Mouse (Mus musculus): Measurements from ENCODE around the gene Usp16. TPM values are rescaled to one million over a fixed set of nuclear protein-coding genes. Genes with fewer than 3 reads are reported as not detected.

Usp16 gene
- polyA plus RNA-seq (2014; fragmentation: Nextera tagmentation; extraction: Ambion mirVana) = 46.0 and 51.9 TPM in 2 replicates

GRCm38 (mm10) chr16:87454419-87455179 is at the start of gene Usp16:
Gene Usp16 (plus strand): TSS chr16:87454703.
- H3K4me3 ChIP-seq (ENCODE audit: low read depth, low read length) = peak within 1 kb of the TSS; percentile 89
- H3K27me3 ChIP-seq (ENCODE audit: insufficient read depth, low read length) = no peaks in the 10 kb centered on the region
- no peak for TF ChIP-seq CTCF (IDR thresholded peaks at IDR 0.05; ENCODE audit: low read depth)
- ATAC-seq (ENCODE audit: insufficient read depth) (peak; percentile 97), DNase-seq (peak; percentile 96)
- 9% methylated on average over 45 of the region's 45 CpGs for WGBS
- H3K9ac ChIP-seq = peak within 1 kb of the TSS; percentile 84
- no peaks in the 10 kb centered on the region for H3K9me3 ChIP-seq (ENCODE audit: low read depth, low read length)
- H3K4me2 ChIP-seq = peak within 1 kb of the TSS; percentile 78
- H3K36me3 ChIP-seq (ENCODE audit: insufficient read depth) = peaks cover 6% of the 10 kb centered on the region; the same call in 1 of the 2 replicates
- peaks cover 7% of the 10 kb centered on the region; the same call in 1 of the 2 replicates for H3K4me1 ChIP-seq (ENCODE audit: insufficient read depth)
- peak within 1 kb of the TSS; percentile 58; the same call in 1 of the 2 replicates for H3K27ac ChIP-seq (ENCODE audit: low read depth)

GRCm38 (mm10) chr16:87405001-87405400 is 49.5 kb upstream of the Usp16 start:
- Histone ChIP-seq H3K27me3 (ENCODE audit: insufficient read depth, low read length) (no peaks in the 10 kb centered on the region), H3K9ac (no peak overlapping the region), H3K27ac (ENCODE audit: low read depth) (no peak overlapping the region), H3K4me1 (ENCODE audit: insufficient read depth) (no peaks in the 10 kb centered on the region), H3K9me3 (ENCODE audit: low read depth, low read length) (no peaks in the 10 kb centered on the region), H3K36me3 (ENCODE audit: insufficient read depth) (peaks cover 85% of the 10 kb centered on the region), H3K4me2 (no peak overlapping the region), H3K4me3 (ENCODE audit: low read depth, low read length) (no peak overlapping the region)
- 87% methylated on average over 3 of the region's 3 CpGs for WGBS
- DNase-seq (peak; percentile 22), ATAC-seq (ENCODE audit: insufficient read depth) (no peak)
- peak; percentile 16; the same call in 1 of the 2 replicates for TF ChIP-seq CTCF (IDR thresholded peaks at IDR 0.05; ENCODE audit: low read depth)

DNA sequence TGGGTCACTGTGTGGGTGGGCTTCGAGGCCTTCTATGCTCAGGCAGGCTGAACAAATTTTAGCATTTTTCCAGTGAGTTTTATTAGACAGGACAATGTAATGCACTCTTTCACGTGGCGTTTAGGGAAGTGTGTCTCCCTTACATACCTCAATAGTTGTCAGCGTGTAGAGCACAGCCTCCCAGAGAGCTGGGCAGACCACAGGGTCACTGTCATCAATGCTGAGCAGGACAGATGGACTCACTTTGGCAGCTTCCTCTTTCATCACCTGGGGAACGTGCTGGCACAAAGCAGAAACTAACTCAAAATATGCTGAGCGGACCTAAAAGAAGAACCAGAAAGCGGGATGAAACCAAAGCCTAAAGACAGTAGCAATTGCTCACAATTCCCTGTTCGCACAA is 33.8 kb upstream of the Usp16 start:
- no peak overlapping the region for H3K9ac ChIP-seq
- no peak for DNase-seq
- no peaks in the 10 kb centered on the region for H3K27me3 ChIP-seq (ENCODE audit: insufficient read depth, low read length)
- H3K27ac ChIP-seq (ENCODE audit: low read depth) = no peak overlapping the region
- H3K9me3 ChIP-seq (ENCODE audit: low read depth, low read length) = no peaks in the 10 kb centered on the region
- H3K36me3 ChIP-seq (ENCODE audit: insufficient read depth) = peaks cover 93% of the 10 kb centered on the region
- no peaks in the 10 kb centered on the region for H3K4me1 ChIP-seq (ENCODE audit: insufficient read depth)
- ATAC-seq (ENCODE audit: insufficient read depth) = no peak
- no peak overlapping the region for H3K4me2 ChIP-seq
- 93% methylated on average over 8 of the region's 8 CpGs for WGBS
- no peak overlapping the region for H3K4me3 ChIP-seq (ENCODE audit: low read depth, low read length)
- no peak for TF ChIP-seq CTCF (IDR thresholded peaks at IDR 0.05; ENCODE audit: low read depth)

DNA sequence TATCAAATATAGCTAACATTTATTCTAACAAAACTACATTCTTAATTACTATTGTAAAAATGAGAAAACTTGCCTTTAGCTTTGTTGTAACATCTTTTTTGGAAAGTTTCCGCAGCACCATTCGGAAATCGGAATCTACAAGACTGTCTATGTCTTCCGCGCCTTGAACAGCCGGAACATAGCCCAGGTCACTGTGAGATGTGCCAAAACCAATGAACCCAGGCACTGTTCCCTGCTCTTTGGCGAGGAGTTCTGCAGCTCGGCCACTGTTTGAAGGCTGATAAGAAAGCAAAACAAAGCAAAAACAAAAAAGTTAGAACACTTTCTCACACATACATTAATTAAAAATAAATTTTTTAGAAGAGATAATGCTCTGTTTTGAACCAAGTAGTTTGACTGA is 27.0 kb upstream of the Usp16 start:
- no peaks in the 10 kb centered on the region for H3K27me3 ChIP-seq (ENCODE audit: insufficient read depth, low read length)
- no peak overlapping the region for H3K27ac ChIP-seq (ENCODE audit: low read depth)
- peaks cover 42% of the 10 kb centered on the region for H3K36me3 ChIP-seq (ENCODE audit: insufficient read depth)
- TF ChIP-seq CTCF (IDR thresholded peaks at IDR 0.05; ENCODE audit: low read depth) = no peak
- WGBS = 89% methylated on average over 8 of the region's 8 CpGs
- H3K4me1 ChIP-seq (ENCODE audit: insufficient read depth) = no peaks in the 10 kb centered on the region
- ATAC-seq (ENCODE audit: insufficient read depth) (no peak), DNase-seq (no peak)
- H3K4me3 ChIP-seq (ENCODE audit: low read depth, low read length) = no peak overlapping the region
- H3K9ac ChIP-seq = no peak overlapping the region
- H3K9me3 ChIP-seq (ENCODE audit: low read depth, low read length) = no peaks in the 10 kb centered on the region
- no peak overlapping the region for H3K4me2 ChIP-seq

- peak; percentile 100 for DNase-seq
- peak within 1 kb of the TSS; percentile 60; the same call in 1 of the 2 replicates for H3K27ac ChIP-seq (ENCODE audit: low read depth)
- peak within 1 kb of the TSS; percentile 81 for H3K9ac ChIP-seq
- TF ChIP-seq CTCF (IDR thresholded peaks at IDR 0.05; ENCODE audit: low read depth) = no peak
- no peaks in the 10 kb centered on the region for H3K4me1 ChIP-seq (ENCODE audit: insufficient read depth)
- H3K9me3 ChIP-seq (ENCODE audit: low read depth, low read length) = no peaks in the 10 kb centered on the region
- H3K4me2 ChIP-seq = peak within 1 kb of the TSS; percentile 82
- peak; percentile 99 for ATAC-seq (ENCODE audit: insufficient read depth)
- H3K4me3 ChIP-seq (ENCODE audit: low read depth, low read length) = peak within 1 kb of the TSS; percentile 94
- WGBS = under 1% methylated on average over 56 of the region's 56 CpGs
- H3K27me3 ChIP-seq (ENCODE audit: insufficient read depth, low read length) = no peaks in the 10 kb centered on the region
- H3K36me3 ChIP-seq (ENCODE audit: insufficient read depth) = no peaks in the 10 kb centered on the region
These were observed 22.3 kb upstream of the Usp16 start, which contains the start of gene Ltn1 for GRCm38 (mm10) chr16:87432033-87432814. Gene Ltn1 (minus strand): TSS chr16:87432612.

DNA sequence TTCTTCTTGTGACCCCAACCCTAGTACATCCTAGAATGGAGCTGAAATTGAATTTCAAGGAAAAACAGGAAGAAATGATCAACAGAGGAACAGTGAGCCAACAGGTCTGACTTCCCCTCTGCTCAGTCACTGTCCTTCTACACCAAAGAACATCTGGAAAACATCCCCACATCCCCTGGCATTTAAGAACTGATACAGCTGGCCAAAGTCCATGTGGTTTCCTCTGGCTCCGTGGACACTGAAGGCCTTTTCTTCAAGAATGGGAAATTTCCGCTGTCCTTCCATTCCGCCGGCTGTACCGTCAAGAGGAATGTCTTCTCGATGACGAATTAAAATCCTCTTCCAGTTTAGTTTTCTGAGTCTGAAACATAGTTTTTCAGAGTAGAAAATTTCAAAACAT is 20.2 kb upstream of the Usp16 start:
- no peaks in the 10 kb centered on the region for H3K9me3 ChIP-seq (ENCODE audit: low read depth, low read length)
- whole genome bisulfite sequencing = 81% methylated on average over 7 of the region's 7 CpGs
- no peak overlapping the region for H3K9ac ChIP-seq
- no peaks in the 10 kb centered on the region for H3K27me3 ChIP-seq (ENCODE audit: insufficient read depth, low read length)
- no peak for DNase-seq
- no peak overlapping the region for H3K4me2 ChIP-seq
- H3K27ac ChIP-seq (ENCODE audit: low read depth) = no peak overlapping the region
- no peaks in the 10 kb centered on the region for H3K4me1 ChIP-seq (ENCODE audit: insufficient read depth)
- no peak overlapping the region for H3K4me3 ChIP-seq (ENCODE audit: low read depth, low read length)
- H3K36me3 ChIP-seq (ENCODE audit: insufficient read depth) = no peaks in the 10 kb centered on the region
- no peak for TF ChIP-seq CTCF (IDR thresholded peaks at IDR 0.05; ENCODE audit: low read depth)
- ATAC-seq (ENCODE audit: insufficient read depth) = no peak

DNA sequence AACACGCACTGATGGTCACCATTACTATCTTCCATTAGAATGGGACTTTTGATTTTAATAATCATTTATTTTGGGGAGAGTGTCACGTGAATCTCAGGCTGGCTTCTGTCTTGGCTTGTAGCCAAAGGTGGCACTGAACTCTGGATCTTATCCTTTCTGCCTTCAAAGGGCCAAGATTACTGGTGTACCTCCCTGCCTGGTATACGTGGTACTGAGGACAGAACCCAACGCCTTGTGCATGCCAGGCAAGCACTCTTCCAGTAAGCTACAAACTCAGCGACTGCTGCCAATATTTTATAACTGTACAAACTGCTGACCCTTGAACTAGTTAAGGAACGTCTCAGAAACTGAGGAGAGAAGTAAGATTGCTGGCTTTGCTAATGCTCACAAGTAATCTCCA is 19.6 kb upstream of the Usp16 start:
- Histone ChIP-seq H3K9ac (no peak overlapping the region), H3K36me3 (ENCODE audit: insufficient read depth) (no peaks in the 10 kb centered on the region), H3K27ac (ENCODE audit: low read depth) (no peak overlapping the region), H3K4me1 (ENCODE audit: insufficient read depth) (peaks cover 6% of the 10 kb centered on the region; the same call in 1 of the 2 replicates), H3K27me3 (ENCODE audit: insufficient read depth, low read length) (no peaks in the 10 kb centered on the region), H3K4me3 (ENCODE audit: low read depth, low read length) (no peak overlapping the region), H3K9me3 (ENCODE audit: low read depth, low read length) (no peaks in the 10 kb centered on the region), H3K4me2 (no peak overlapping the region)
- DNase-seq (no peak), ATAC-seq (ENCODE audit: insufficient read depth) (no peak)
- WGBS = 74% methylated on average over 6 of the region's 6 CpGs
- TF ChIP-seq CTCF (IDR thresholded peaks at IDR 0.05; ENCODE audit: low read depth) = no peak

Data from lung, embryonic 14.5 days (tissue).